Mouse (Mus musculus): ENCODE measurements around the gene B3gat2. TPM values are rescaled to one million over a fixed set of nuclear protein-coding genes. Genes with fewer than 3 reads are reported as not detected.

B3gat2 gene
- 0.45 and 0.50 TPM in 2 replicates for polyA plus RNA-seq (2015; fragmentation: Nextera tagmentation; extraction: Ambion mirVana)

GRCm38 (mm10) chr1:23761502-23762135 lies at the start of gene B3gat2:
Gene B3gat2, plus strand, starts transcription at chr1:23761753.
- Histone ChIP-seq H3K4me3 (replicated peaks) (peak within 1 kb of the TSS; percentile 55), H3K27ac (no peak within 1 kb of the TSS), H3K4me1 (0 out of 2 replicates have a peak, but pooled peaks cover 12% of the 10 kb centered on the region), H3K9me3 (no peaks in the 10 kb centered on the region), H3K4me2 (peak within 1 kb of the TSS; percentile 98), H3K36me3 (no peaks in the 10 kb centered on the region), H3K9ac (peak within 1 kb of the TSS; percentile 13; the same call in 1 of the 2 replicates), H3K27me3 (replicated peaks) (peaks cover 48% of the 10 kb centered on the region)
- ATAC-seq (ENCODE audit: insufficient read depth, low FRiP score, low read depth) = no peak
- under 1% methylated on average over 34 of the region's 34 CpGs for WGBS

GRCm38 (mm10) chr1:23720326-23720725 lies 41.2 kb upstream of the B3gat2 start:
- 70% methylated on average over 8 of the region's 8 CpGs for WGBS
- Histone ChIP-seq H3K4me1 (no peaks in the 10 kb centered on the region), H3K27ac (no peak overlapping the region), H3K36me3 (no peaks in the 10 kb centered on the region), H3K4me2 (no peak overlapping the region), H3K27me3 (replicated peaks) (no peaks in the 10 kb centered on the region), H3K9ac (no peak overlapping the region), H3K9me3 (no peaks in the 10 kb centered on the region), H3K4me3 (replicated peaks) (no peak overlapping the region)
- no peak for ATAC-seq (ENCODE audit: insufficient read depth, low FRiP score, low read depth)

GRCm38 (mm10) chr1:23721036-23721435 lies 40.5 kb upstream of the B3gat2 start:
- no peak for ATAC-seq (ENCODE audit: insufficient read depth, low FRiP score, low read depth)
- Histone ChIP-seq H3K9me3 (no peaks in the 10 kb centered on the region), H3K4me3 (replicated peaks) (no peak overlapping the region), H3K27me3 (replicated peaks) (no peaks in the 10 kb centered on the region), H3K36me3 (no peaks in the 10 kb centered on the region), H3K4me1 (no peaks in the 10 kb centered on the region), H3K4me2 (no peak overlapping the region), H3K9ac (no peak overlapping the region), H3K27ac (no peak overlapping the region)
- WGBS = 61% methylated on average over 2 of the region's 2 CpGs

GRCm38 (mm10) chr1:23722469-23723372 lies 38.8 kb upstream of the B3gat2 start:
- no peak overlapping the region for H3K9ac ChIP-seq
- no peaks in the 10 kb centered on the region for H3K27me3 ChIP-seq (replicated peaks)
- H3K4me1 ChIP-seq = no peaks in the 10 kb centered on the region
- H3K9me3 ChIP-seq = no peaks in the 10 kb centered on the region
- H3K4me2 ChIP-seq = no peak overlapping the region
- ATAC-seq (ENCODE audit: insufficient read depth, low FRiP score, low read depth) = no peak
- H3K27ac ChIP-seq = no peak overlapping the region
- WGBS = 71% methylated on average over 15 of the region's 15 CpGs
- no peaks in the 10 kb centered on the region for H3K36me3 ChIP-seq
- no peak overlapping the region for H3K4me3 ChIP-seq (replicated peaks)

GRCm38 (mm10) chr1:23731324-23731723 lies 30.2 kb upstream of the B3gat2 start:
- Histone ChIP-seq H3K9ac (no peak overlapping the region), H3K36me3 (no peaks in the 10 kb centered on the region), H3K4me3 (replicated peaks) (no peak overlapping the region), H3K9me3 (no peaks in the 10 kb centered on the region), H3K4me2 (no peak overlapping the region), H3K27ac (no peak overlapping the region), H3K4me1 (no peaks in the 10 kb centered on the region), H3K27me3 (replicated peaks) (no peaks in the 10 kb centered on the region)
- ATAC-seq (ENCODE audit: insufficient read depth, low FRiP score, low read depth) = no peak
- 83% methylated on average over 5 of the region's 5 CpGs for WGBS

GRCm38 (mm10) chr1:23750864-23751532 lies 10.6 kb upstream of the B3gat2 start:
- Histone ChIP-seq H3K27ac (no peak overlapping the region), H3K9me3 (no peaks in the 10 kb centered on the region), H3K4me3 (replicated peaks) (no peak overlapping the region), H3K27me3 (replicated peaks) (no peaks in the 10 kb centered on the region), H3K4me1 (no peaks in the 10 kb centered on the region), H3K36me3 (no peaks in the 10 kb centered on the region), H3K9ac (no peak overlapping the region), H3K4me2 (no peak overlapping the region)
- 79% methylated on average over 3 of the region's 3 CpGs for WGBS
- no peak for ATAC-seq (ENCODE audit: insufficient read depth, low FRiP score, low read depth)

GRCm38 (mm10) chr1:23753091-23753490 lies 8.5 kb upstream of the B3gat2 start:
- WGBS = 79% methylated on average over 2 of the region's 2 CpGs
- Histone ChIP-seq H3K4me2 (no peak overlapping the region), H3K36me3 (no peaks in the 10 kb centered on the region), H3K27ac (no peak overlapping the region), H3K4me1 (no peaks in the 10 kb centered on the region), H3K9ac (no peak overlapping the region), H3K9me3 (no peaks in the 10 kb centered on the region), H3K27me3 (replicated peaks) (no peaks in the 10 kb centered on the region), H3K4me3 (replicated peaks) (no peak overlapping the region)
- ATAC-seq (ENCODE audit: insufficient read depth, low FRiP score, low read depth) = no peak

- WGBS = 88% methylated on average over 6 of the region's 6 CpGs
- Histone ChIP-seq H3K9me3 (no peaks in the 10 kb centered on the region), H3K9ac (no peak overlapping the region), H3K4me1 (no peaks in the 10 kb centered on the region), H3K27me3 (replicated peaks) (no peaks in the 10 kb centered on the region), H3K4me2 (no peak overlapping the region), H3K4me3 (replicated peaks) (no peak overlapping the region), H3K36me3 (no peaks in the 10 kb centered on the region), H3K27ac (no peak overlapping the region)
- no peak for ATAC-seq (ENCODE audit: insufficient read depth, low FRiP score, low read depth)
Observed at GRCm38 (mm10) chr1:23753591-23753990, 8.0 kb upstream of the B3gat2 start.

GRCm38 (mm10) chr1:23754340-23754739 lies 7.2 kb upstream of the B3gat2 start:
- H3K9me3 ChIP-seq = no peaks in the 10 kb centered on the region
- no peak overlapping the region for H3K4me3 ChIP-seq (replicated peaks)
- no peaks in the 10 kb centered on the region for H3K4me1 ChIP-seq
- H3K36me3 ChIP-seq = no peaks in the 10 kb centered on the region
- 74% methylated on average over 1 of the region's 1 CpGs for WGBS
- no peak overlapping the region for H3K27ac ChIP-seq
- H3K9ac ChIP-seq = no peak overlapping the region
- ATAC-seq (ENCODE audit: insufficient read depth, low FRiP score, low read depth) = no peak
- H3K4me2 ChIP-seq = no peak overlapping the region
- peaks cover 4% of the 10 kb centered on the region; the same call in 1 of the 2 replicates for H3K27me3 ChIP-seq (replicated peaks)

GRCm38 (mm10) chr1:23754967-23755366 lies 6.6 kb upstream of the B3gat2 start:
- Histone ChIP-seq H3K4me3 (replicated peaks) (no peak overlapping the region), H3K27ac (no peak overlapping the region), H3K4me2 (no peak overlapping the region), H3K36me3 (no peaks in the 10 kb centered on the region), H3K4me1 (no peaks in the 10 kb centered on the region), H3K9me3 (no peaks in the 10 kb centered on the region), H3K9ac (no peak overlapping the region), H3K27me3 (replicated peaks) (peaks cover 10% of the 10 kb centered on the region)
- 87% methylated on average over 1 of the region's 1 CpGs for WGBS
- no peak for ATAC-seq (ENCODE audit: insufficient read depth, low FRiP score, low read depth)

- peak overlapping the region; percentile 55 for H3K4me3 ChIP-seq (replicated peaks)
- H3K27me3 ChIP-seq (replicated peaks) = peaks cover 48% of the 10 kb centered on the region
- peak overlapping the region; percentile 98 for H3K4me2 ChIP-seq
- 0 out of 2 replicates have a peak, but pooled peaks cover 12% of the 10 kb centered on the region for H3K4me1 ChIP-seq
- H3K36me3 ChIP-seq = no peaks in the 10 kb centered on the region
- ATAC-seq (ENCODE audit: insufficient read depth, low FRiP score, low read depth) = no peak; the same call in 1 of the 2 replicates
- no peak overlapping the region for H3K27ac ChIP-seq
- WGBS = under 1% methylated on average over 43 of the region's 45 CpGs
- H3K9ac ChIP-seq = peak overlapping the region; percentile 13; the same call in 1 of the 2 replicates
- H3K9me3 ChIP-seq = no peaks in the 10 kb centered on the region
Observed at GRCm38 (mm10) chr1:23762136-23762687, 659 bp downstream of the B3gat2 start.

Measured in stomach, embryonic 15.5 days (tissue).